In the genomic region with DNA sequence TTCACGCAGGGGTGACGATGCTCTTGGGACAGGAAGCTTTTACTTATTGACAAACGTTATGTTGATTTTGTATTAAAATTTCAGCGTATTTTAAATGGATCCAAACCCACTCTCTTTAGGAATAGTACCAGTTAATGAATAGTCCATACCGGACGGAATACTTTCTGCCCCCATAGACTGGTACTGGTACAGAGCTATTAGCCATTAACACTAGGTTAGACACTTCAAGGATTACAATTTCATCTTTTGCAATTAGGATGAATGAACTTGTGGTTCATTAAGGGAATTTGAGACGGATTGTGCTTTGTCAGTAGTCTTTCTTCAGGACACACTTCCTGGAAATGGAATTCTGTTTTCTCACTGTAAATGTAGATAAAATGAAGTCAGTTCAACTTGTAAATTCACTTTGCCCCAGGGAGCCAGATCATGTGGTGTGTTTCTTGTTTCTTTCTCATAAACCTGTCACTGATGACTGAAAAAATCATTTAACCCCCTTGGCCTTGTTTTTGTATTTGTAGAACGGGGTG, we compare ENCODE assay signal across 8 mouse cellular contexts. TPM values are rescaled to one million over a fixed set of nuclear protein-coding genes. Genes with fewer than 3 reads are reported as not detected.
A peak's percentile ranks its signal among the peaks of the same experiment; 100 is the strongest.
DNase-seq lines count a peak whose midpoint lies in the region; ATAC-seq and TF ChIP-seq lines count a peak whose summit lies in the region.

No protein-coding gene starts in this region.

- no peak for TF ChIP-seq POLR2A in ES-Bruce4 (IDR thresholded peaks at IDR 0.05; ENCODE audit: insufficient read depth, low read length)

- no peak for TF ChIP-seq CTCF in ES-Bruce4 (IDR thresholded peaks at IDR 0.05; ENCODE audit: low read depth, low read length)
- no peak for TF ChIP-seq CTCF in liver, postnatal 0 days (IDR thresholded peaks at IDR 0.05; ENCODE audit: low read depth)

- peaks cover 5% of the 10 kb centered on the region; the same call in 1 of the 2 replicates for H3K36me3 ChIP-seq in heart, embryonic 13.5 days
- H3K36me3 ChIP-seq in ES-Bruce4 (ENCODE audit: control insufficient read depth, insufficient read depth, low read length, poor library complexity, severe bottlenecking): no peaks in the 10 kb centered on the region
- no peaks in the 10 kb centered on the region for H3K36me3 ChIP-seq in forebrain, embryonic 15.5 days
- H3K36me3 ChIP-seq in liver, postnatal 0 days (replicated peaks; ENCODE audit: insufficient read depth, low read length): no peaks in the 10 kb centered on the region

- H3K27me3 ChIP-seq in heart, embryonic 13.5 days (replicated peaks): peaks cover 18% of the 10 kb centered on the region
- H3K27me3 ChIP-seq in ES-Bruce4 (ENCODE audit: control insufficient read depth, insufficient read depth, low read length, poor library complexity, severe bottlenecking): no peaks in the 10 kb centered on the region
- H3K27me3 ChIP-seq in forebrain, embryonic 15.5 days: peaks cover 7% of the 10 kb centered on the region; the same call in 1 of the 2 replicates
- no peaks in the 10 kb centered on the region for H3K27me3 ChIP-seq in liver, postnatal 0 days (ENCODE audit: insufficient read depth, low read length)

- H3K4me2 ChIP-seq in heart, embryonic 13.5 days: peak overlapping the region; percentile 99
- H3K4me2 ChIP-seq in forebrain, embryonic 15.5 days (replicated peaks): peak overlapping the region; percentile 70
- H3K4me2 ChIP-seq in liver, postnatal 0 days (ENCODE audit: low read depth, low read length): peak overlapping the region; percentile 86

- H3K4me1 ChIP-seq in heart, embryonic 13.5 days: peaks cover 20% of the 10 kb centered on the region
- H3K4me1 ChIP-seq in ES-Bruce4 (ENCODE audit: control insufficient read depth, insufficient read depth, low read length): no peaks in the 10 kb centered on the region
- 0 out of 2 replicates have a peak, but pooled peaks cover 3% of the 10 kb centered on the region for H3K4me1 ChIP-seq in forebrain, embryonic 15.5 days
- H3K4me1 ChIP-seq in liver, postnatal 0 days (ENCODE audit: insufficient read depth): peaks cover 48% of the 10 kb centered on the region

- peak overlapping the region; percentile 89 for H3K4me3 ChIP-seq in heart, embryonic 13.5 days
- peak overlapping the region; percentile 92 for H3K4me3 ChIP-seq in ES-Bruce4 (ENCODE audit: low read depth, low read length)
- peak overlapping the region; percentile 62 for H3K4me3 ChIP-seq in forebrain, embryonic 15.5 days
- H3K4me3 ChIP-seq in liver, postnatal 0 days (ENCODE audit: low read depth, low read length): peak overlapping the region; percentile 85

- H3K27ac ChIP-seq in heart, embryonic 13.5 days (replicated peaks): peak overlapping the region; percentile 82
- H3K27ac ChIP-seq in ES-Bruce4 (ENCODE audit: insufficient read depth, low read length): no peak overlapping the region
- H3K27ac ChIP-seq in forebrain, embryonic 15.5 days (replicated peaks): 0 out of 2 replicates have a peak overlapping the region, but pooled peaks have one; percentile 74
- peak overlapping the region; percentile 99 for H3K27ac ChIP-seq in liver, postnatal 0 days (ENCODE audit: low read depth)

- ATAC-seq in heart, embryonic 13.5 days (ENCODE audit: extremely low read depth, insufficient number of reproducible peaks, low FRiP score, low TSS enrichment): no peak
- ATAC-seq in forebrain, embryonic 15.5 days (replicated peaks): peak; percentile 46
- ATAC-seq in liver, postnatal 0 days: no peak

- H3K9ac ChIP-seq in heart, embryonic 13.5 days: peak overlapping the region; percentile 91
- H3K9ac ChIP-seq in ES-Bruce4 (ENCODE audit: low read depth, poor library complexity, severe bottlenecking): peak overlapping the region; percentile 81; the same call in 1 of the 2 replicates
- H3K9ac ChIP-seq in forebrain, embryonic 15.5 days (replicated peaks): peak overlapping the region; percentile 77
- H3K9ac ChIP-seq in liver, postnatal 0 days (replicated peaks): peak overlapping the region; percentile 89

- WGBS in heart, embryonic 13.5 days: 14% methylated on average over 8 of the region's 8 CpGs
- 11% methylated on average over 8 of the region's 8 CpGs for WGBS in forebrain, embryonic 15.5 days
- 3% methylated on average over 8 of the region's 8 CpGs for WGBS in liver, postnatal 0 days (ENCODE audit: insufficient replicate concordance)

- DNase-seq in heart, adult 18-20 months: no peak
- no peak for DNase-seq in liver, postnatal 0 days
- DNase-seq in MN1 (ENCODE audit: low spot score): no peak
- no peak for DNase-seq in cerebellum, postnatal 4 days (ENCODE audit: low spot score in 2 of 2)
- DNase-seq in cerebellum, adult 18-20 months: no peak

- H3K9me3 ChIP-seq in heart, embryonic 13.5 days: no peaks in the 10 kb centered on the region
- no peaks in the 10 kb centered on the region for H3K9me3 ChIP-seq in ES-Bruce4 (replicated peaks; ENCODE audit: control insufficient read depth, insufficient read depth, low read length, poor library complexity, severe bottlenecking)
- H3K9me3 ChIP-seq in forebrain, embryonic 15.5 days: no peaks in the 10 kb centered on the region
- H3K9me3 ChIP-seq in liver, postnatal 0 days (ENCODE audit: low read length): no peaks in the 10 kb centered on the region

- TF ChIP-seq EP300 in ES-Bruce4 (IDR thresholded peaks at IDR 0.05; ENCODE audit: insufficient read depth, low read depth, low read length): no peak
- no peak; the same call in 1 of the 2 replicates for TF ChIP-seq EP300 in liver, postnatal 0 days (IDR thresholded peaks at IDR 0.05; ENCODE audit: low read depth)

RNA-seq across cellular contexts. Expression of gene Exoc6, which starts 0.9 kb away (rescaled TPM):
- 17.2 and 18.1 TPM in 2 replicates for polyA plus RNA-seq in heart, embryonic 13.5 days (2015; fragmentation: Nextera tagmentation; extraction: Ambion mirVana)
- 10 to 100 TPM; 32.9 to 33.2 TPM for total RNA-seq in heart, adult 18-20 months (2021)
- 14.3 and 14.6 TPM in 2 replicates for polyA plus RNA-seq in ES-Bruce4 (2011; ENCODE audit: insufficient read depth, insufficient read length, low read depth, missing spikeins)
- 22.0 and 22.1 TPM in 2 replicates for polyA plus RNA-seq in forebrain, embryonic 15.5 days (2015; fragmentation: Nextera tagmentation; extraction: Ambion mirVana)
- polyA plus RNA-seq in liver, postnatal 0 days (2015; fragmentation: Nextera tagmentation; extraction: Ambion mirVana): 15.2 and 18.9 TPM in 2 replicates
